ENCODE assay signal across 14 mouse cellular contexts in the genomic region with DNA sequence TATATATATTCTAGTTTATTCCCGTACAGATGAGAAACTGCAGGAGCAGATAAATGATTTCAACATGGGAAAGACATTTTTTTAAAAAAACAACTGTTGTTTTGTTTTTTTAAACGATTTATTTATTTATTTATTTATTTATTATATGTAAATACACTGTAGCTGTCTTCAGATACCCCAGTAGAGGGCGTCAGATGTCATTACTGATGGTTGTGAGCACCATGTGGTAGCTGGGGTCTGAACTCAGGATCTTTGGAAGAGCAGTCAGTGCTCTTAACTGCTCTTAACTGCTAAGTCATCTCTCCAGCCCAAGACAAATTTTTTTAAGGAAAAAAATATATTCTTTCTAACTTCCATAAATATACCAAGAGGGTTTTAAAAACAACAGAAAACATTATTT. TPM values are rescaled to one million over a fixed set of nuclear protein-coding genes. Genes with fewer than 3 reads are reported as not detected.
A peak's percentile ranks its signal among the peaks of the same experiment; 100 is the strongest.
DNase-seq lines count a peak whose midpoint lies in the region; ATAC-seq and TF ChIP-seq lines count a peak whose summit lies in the region.
"Had no signal": no experiment of that assay in that cellular context is flagged by ENCODE, and none has a peak within 500 bp of the region (broad histone marks: within the 10 kb centered on the region; RNA-seq: fewer than 3 reads in every experiment).

No protein-coding gene starts in this region.

- peak; percentile 52 for DNase-seq in CD4-positive, CD25-positive, alpha-beta regulatory T cell, adult 2 months (ENCODE audit: low read depth, low spot score)
- no peak for DNase-seq in liver, postnatal 0 days
- DNase-seq in liver, result no peak
- peak; percentile 16 for DNase-seq in forelimb bud, embryonic 11.5 days (ENCODE audit: low read depth, low spot score)
- DNase-seq: cerebellum, postnatal 25 days; forebrain, postnatal 0 days; heart, postnatal 36 days; left cerebral cortex, postnatal 4 days had no signal

- peaks cover 20% of the 10 kb centered on the region; the same call in 1 of the 2 replicates for H3K36me3 ChIP-seq in liver, postnatal 0 days (replicated peaks; ENCODE audit: insufficient read depth, low read length)
- peaks cover 51% of the 10 kb centered on the region for H3K36me3 ChIP-seq in E14TG2a.4 (ENCODE audit: insufficient read depth, low read length)

- WGBS in liver, postnatal 0 days (ENCODE audit: insufficient replicate concordance), result 53% methylated on average over 3 of the region's 3 CpGs

- ATAC-seq in CD4-positive, CD25-positive, alpha-beta regulatory T cell, adult 4 months, result no peak
- no peak for ATAC-seq in liver, postnatal 0 days
- ATAC-seq in granulocyte monocyte progenitor cell, adult 5-6 weeks (replicated peaks; ENCODE audit: poor library complexity, severe bottlenecking), result no peak
- no peak for ATAC-seq in activated CD4-positive, CD25-positive, alpha-beta regulatory T cell, adult 4 months
- ATAC-seq: forebrain, postnatal 0 days; intestine, embryonic 16.5 days had no signal

- no peak overlapping the region for H3K4me3 ChIP-seq in liver, postnatal 0 days (ENCODE audit: low read depth, low read length)
- no peak overlapping the region for H3K4me3 ChIP-seq in E14TG2a.4 (replicated peaks; ENCODE audit: low read length)
- H3K4me3 ChIP-seq: liver, embryonic 15.5 days had no signal

- no peak overlapping the region for H3K4me2 ChIP-seq in liver, postnatal 0 days (ENCODE audit: low read depth, low read length)
- H3K4me2 ChIP-seq: liver, embryonic 15.5 days had no signal

- H3K4me1 ChIP-seq in liver, postnatal 0 days (ENCODE audit: insufficient read depth), result no peaks in the 10 kb centered on the region
- peaks cover 11% of the 10 kb centered on the region for H3K4me1 ChIP-seq in E14TG2a.4 (replicated peaks; ENCODE audit: low read depth, low read length)
- H3K4me1 ChIP-seq: liver, embryonic 15.5 days had no signal

- no peak for TF ChIP-seq EP300 in liver, postnatal 0 days (IDR thresholded peaks at IDR 0.05; ENCODE audit: low read depth)

- H3K27ac ChIP-seq in liver, postnatal 0 days (ENCODE audit: low read depth), result no peak overlapping the region
- H3K27ac ChIP-seq: liver, embryonic 15.5 days had no signal

- H3K9me3 ChIP-seq in liver, postnatal 0 days (ENCODE audit: low read length), result no peaks in the 10 kb centered on the region
- no peaks in the 10 kb centered on the region for H3K9me3 ChIP-seq in E14TG2a.4 (ENCODE audit: low read length)
- H3K9me3 ChIP-seq: liver, embryonic 15.5 days had no signal

- no peak overlapping the region for H3K9ac ChIP-seq in liver, postnatal 0 days (replicated peaks)
- H3K9ac ChIP-seq: forebrain, postnatal 0 days; liver, embryonic 15.5 days had no signal

- peak; percentile 22; the same call in 1 of the 2 replicates for TF ChIP-seq CTCF in liver, postnatal 0 days (IDR thresholded peaks at IDR 0.05; ENCODE audit: low read depth)
- TF ChIP-seq CTCF in E14TG2a.4 (conservative IDR thresholded peaks at IDR 0.05; ENCODE audit: low read length), result peak; percentile 23; the same call in 1 of the 2 replicates

- H3K27me3 ChIP-seq in liver, postnatal 0 days (ENCODE audit: insufficient read depth, low read length), result no peaks in the 10 kb centered on the region
- H3K27me3 ChIP-seq in E14TG2a.4 (ENCODE audit: insufficient read depth, low read length), result no peaks in the 10 kb centered on the region
- H3K27me3 ChIP-seq: liver, embryonic 15.5 days had no signal

RNA-seq across cellular contexts. Expression of gene Ccdc191, which starts 8.0 kb away (rescaled TPM):
- 10 to 100 TPM; 15.6 to 17.1 TPM for polyA plus RNA-seq in CD4-positive, CD25-positive, alpha-beta regulatory T cell, adult 4 months (2017; shearing (Covaris generic))
- polyA plus RNA-seq in liver, postnatal 0 days (2015; fragmentation: Nextera tagmentation; extraction: Ambion mirVana), result 2.9 and 4.0 TPM in 2 replicates
- 5.5 and 12.8 TPM in 2 replicates for total RNA-seq in granulocyte monocyte progenitor cell, adult 5-6 weeks (2014; fragmentation: Nextera tagmentation)
- total RNA-seq in granulocyte monocyte progenitor cell, adult 5-6 weeks (2017), result 17.7 and 18.2 TPM in 2 replicates
- polyA plus RNA-seq in activated CD4-positive, CD25-positive, alpha-beta regulatory T cell, adult 4 months (2017; shearing (Covaris generic)), result 10 to 100 TPM; 10.3 to 11.6 TPM

RNA-seq across cellular contexts. Expression of gene Qtrt2, which starts 45.0 kb away (rescaled TPM):
- 10 to 100 TPM; 22.3 to 23.5 TPM for polyA plus RNA-seq in CD4-positive, CD25-positive, alpha-beta regulatory T cell, adult 4 months (2017; shearing (Covaris generic))
- polyA plus RNA-seq in liver, postnatal 0 days (2015; fragmentation: Nextera tagmentation; extraction: Ambion mirVana), result 4.4 and 4.7 TPM in 2 replicates
- 18.0 and 27.8 TPM in 2 replicates for total RNA-seq in granulocyte monocyte progenitor cell, adult 5-6 weeks (2014; fragmentation: Nextera tagmentation)
- total RNA-seq in granulocyte monocyte progenitor cell, adult 5-6 weeks (2017), result 27.3 and 58.6 TPM in 2 replicates
- 10 to 100 TPM; 11.6 to 12.0 TPM for polyA plus RNA-seq in activated CD4-positive, CD25-positive, alpha-beta regulatory T cell, adult 4 months (2017; shearing (Covaris generic))

Comparison
In these comparisons a context has a peak if more than half of its experiments do, and no peak if none do; other contexts are left out.
1. DNase-seq: peak in CD4-positive, CD25-positive, alpha-beta regulatory T cell, adult 2 months (single experiment) and forelimb bud, embryonic 11.5 days (single experiment); none in liver, postnatal 0 days (single experiment) and liver (single experiment).